Mouse (Mus musculus) embryonic facial prominence, embryonic 14.5 days (tissue): ENCODE data around the gene Cox6b1. TPM values are rescaled to one million over a fixed set of nuclear protein-coding genes. Genes with fewer than 3 reads are reported as not detected.
A peak's percentile ranks its signal among the peaks of the same experiment; 100 is the strongest.

Source experiments
- ATAC-seq: fragments of 200-750 bp; cut with Nextera tagmentation; 2 replicates; pipeline ENCODE4 v1.8.0; 2017; ENCODE audit warnings: low read depth, moderate number of reproducible peaks, moderate TSS enrichment
- DNase-seq: peaks from one replicate; pipeline ENCODE4 v3.0.0-alpha.2; 2015; ENCODE audit warnings: low spot score
- H3K27ac ChIP-seq: fragments of 300-500 bp; sonication (generic); replicated peaks from 2 replicates; pipeline ENCODE4 v1.5.1; 2014; ENCODE audit warnings: low read depth, mild to moderate bottlenecking, low read length, moderate library complexity
- H3K27me3 ChIP-seq: fragments of 300-500 bp; sonication (generic); replicated peaks from 2 replicates; pipeline ENCODE4 v1.6.1; 2014; ENCODE audit warnings: low read length; ENCODE audit not compliant: control insufficient read depth, insufficient read depth
- H3K36me3 ChIP-seq: fragments of 300-500 bp; sonication (generic); 2 replicates; pipeline ENCODE4 v1.6.1; 2014; ENCODE audit warnings: low read length, mixed read lengths; ENCODE audit not compliant: control insufficient read depth, insufficient read depth
- H3K4me1 ChIP-seq: fragments of 300-500 bp; sonication (generic); 2 replicates; pipeline ENCODE4 v1.6.1; 2014; ENCODE audit warnings: antibody characterized with exemption, low read length; ENCODE audit not compliant: control insufficient read depth, insufficient read depth
- H3K4me2 ChIP-seq: fragments of 300-500 bp; sonication (generic); 2 replicates; pipeline ENCODE4 v1.6.1; 2014; ENCODE audit warnings: low read depth, mild to moderate bottlenecking, low read length, moderate library complexity, mixed read lengths
- H3K4me3 ChIP-seq: fragments of 300-500 bp; sonication (generic); 2 replicates; pipeline ENCODE4 v1.5.1; 2014; ENCODE audit warnings: low read depth, mild to moderate bottlenecking, low read length
- H3K9ac ChIP-seq: fragments of 300-500 bp; sonication (generic); 2 replicates; pipeline ENCODE4 v1.6.1; 2014; ENCODE audit warnings: low read depth, mild to moderate bottlenecking, low read length, moderate library complexity, mixed read lengths
- H3K9me3 ChIP-seq: fragments of 300-500 bp; sonication (generic); 2 replicates; pipeline ENCODE4 v1.6.1; 2016; ENCODE audit warnings: low read length; ENCODE audit not compliant: control insufficient read depth
- WGBS: fragments of 180-500 bp; shearing (Covaris S2); extraction: QIAGEN DNeasy Blood & Tissue Kit; methylation state at CpG from one replicate; pipeline ENCODE4 v1.1.7; 2014; 5-methylcytosine and 5-hydroxymethylcytosine counted together
- polyA plus RNA-seq: library from polyadenylated mRNA; unstranded; fragments of >200 nt; fragmentation: Nextera tagmentation; extraction: Ambion mirVana; gene quantifications from 2 replicates; pipeline ENCODE4 v1.2.1, GENCODE M21; 2014

The Cox6b1 gene
- polyA plus RNA-seq, 1 experiment from 2014 or later = 1,015 TPM

- 71% methylated on average over 10 of the region's 10 CpGs for WGBS
- H3K27ac ChIP-seq = no peak overlapping the region
- ATAC-seq (no peak), DNase-seq (no peak)
- H3K27me3 ChIP-seq = no peaks in the 10 kb centered on the region
- H3K4me1 ChIP-seq = no peaks in the 10 kb centered on the region
- H3K4me2 ChIP-seq = no peak overlapping the region
- no peak overlapping the region for H3K9ac ChIP-seq
- no peaks in the 10 kb centered on the region for H3K9me3 ChIP-seq
- no peak overlapping the region for H3K4me3 ChIP-seq
- H3K36me3 ChIP-seq = no peaks in the 10 kb centered on the region
Observed at GRCm38 (mm10) chr7:30593579-30594509, 32.1 kb downstream of the Cox6b1 start.

GRCm38 (mm10) chr7:30592772-30593423 is 33.1 kb downstream of the Cox6b1 start:
- ATAC-seq (no peak), DNase-seq (no peak)
- Histone ChIP-seq H3K27ac (no peak overlapping the region), H3K27me3 (no peaks in the 10 kb centered on the region), H3K4me3 (no peak overlapping the region), H3K4me1 (no peaks in the 10 kb centered on the region), H3K36me3 (no peaks in the 10 kb centered on the region), H3K9me3 (no peaks in the 10 kb centered on the region), H3K4me2 (no peak overlapping the region), H3K9ac (no peak overlapping the region)
- 49% methylated on average over 5 of the region's 5 CpGs for WGBS

- no peak for DNase-seq
- Histone ChIP-seq H3K9ac (no peak overlapping the region), H3K4me2 (no peak overlapping the region), H3K36me3 (peaks cover 2% of the 10 kb centered on the region; the same call in 1 of the 2 replicates), H3K4me3 (no peak overlapping the region), H3K9me3 (no peaks in the 10 kb centered on the region), H3K4me1 (peaks cover 7% of the 10 kb centered on the region; the same call in 1 of the 2 replicates), H3K27ac (no peak overlapping the region), H3K27me3 (no peaks in the 10 kb centered on the region)
- WGBS = 56% methylated on average over 4 of the region's 4 CpGs
- no peak for ATAC-seq
Observed at GRCm38 (mm10) chr7:30591605-30591951, 34.4 kb downstream of the Cox6b1 start.

- Histone ChIP-seq H3K4me2 (no peak overlapping the region), H3K9ac (no peak overlapping the region)
- ATAC-seq = no peak
Observed at GRCm38 (mm10) chr7:30590927-30591604, 34.9 kb downstream of the Cox6b1 start.

GRCm38 (mm10) chr7:30589435-30590301 is 36.3 kb downstream of the Cox6b1 start:
- 29% methylated on average over 40 of the region's 40 CpGs for WGBS
- no peaks in the 10 kb centered on the region for H3K9me3 ChIP-seq
- peak; percentile 89 for DNase-seq
- peak overlapping the region; percentile 94 for H3K4me3 ChIP-seq
- H3K36me3 ChIP-seq = peaks cover 21% of the 10 kb centered on the region
- peaks cover 7% of the 10 kb centered on the region; the same call in 1 of the 2 replicates for H3K4me1 ChIP-seq
- peak overlapping the region; percentile 89 for H3K27ac ChIP-seq
- peak; percentile 70 for ATAC-seq
- peak overlapping the region; percentile 96 for H3K9ac ChIP-seq
- H3K4me2 ChIP-seq = peak overlapping the region; percentile 96
- H3K27me3 ChIP-seq = no peaks in the 10 kb centered on the region

More at GRCm38 (mm10) chr7:30590927-30591604, 34.9 kb downstream of the Cox6b1 start:
- Histone ChIP-seq H3K27ac (no peak overlapping the region), H3K4me3 (no peak overlapping the region), H3K4me1 (peaks cover 7% of the 10 kb centered on the region; the same call in 1 of the 2 replicates), H3K9me3 (no peaks in the 10 kb centered on the region), H3K27me3 (no peaks in the 10 kb centered on the region), H3K36me3 (peaks cover 7% of the 10 kb centered on the region; the same call in 1 of the 2 replicates)
- DNase-seq = no peak
- 86% methylated on average over 9 of the region's 9 CpGs for WGBS

- peaks cover 29% of the 10 kb centered on the region for H3K36me3 ChIP-seq
- peak within 1 kb of the TSS; percentile 89 for H3K27ac ChIP-seq
- peak; percentile 99 for DNase-seq
- peak within 1 kb of the TSS; percentile 96 for H3K4me2 ChIP-seq
- no peaks in the 10 kb centered on the region for H3K27me3 ChIP-seq
- peaks cover 7% of the 10 kb centered on the region; the same call in 1 of the 2 replicates for H3K4me1 ChIP-seq
- under 1% methylated on average over 34 of the region's 68 CpGs for WGBS
- ATAC-seq = peak; percentile 96
- H3K9me3 ChIP-seq = no peaks in the 10 kb centered on the region
- H3K4me3 ChIP-seq = peak within 1 kb of the TSS; percentile 94
- peak within 1 kb of the TSS; percentile 96 for H3K9ac ChIP-seq
Observed at GRCm38 (mm10) chr7:30588676-30589434, 37.1 kb downstream of the Cox6b1 start, which contains the start of gene Kmt2b. TSS of gene Kmt2b (minus strand) at chr7:30588726.

- peak; percentile 13 for ATAC-seq
- Histone ChIP-seq H3K9ac (peak overlapping the region; percentile 96), H3K36me3 (peaks cover 37% of the 10 kb centered on the region), H3K27ac (peak overlapping the region; percentile 89), H3K4me2 (peak overlapping the region; percentile 96), H3K4me3 (peak overlapping the region; percentile 94), H3K27me3 (no peaks in the 10 kb centered on the region), H3K4me1 (peaks cover 7% of the 10 kb centered on the region; the same call in 1 of the 2 replicates), H3K9me3 (no peaks in the 10 kb centered on the region)
- WGBS = 0% methylated on average over 30 of the region's 67 CpGs
- peak; percentile 14 for DNase-seq
Observed at GRCm38 (mm10) chr7:30587842-30588667, 37.9 kb downstream of the Cox6b1 start.
